10 mouse cellular contexts compared by ENCODE assay signal in the genomic region with DNA sequence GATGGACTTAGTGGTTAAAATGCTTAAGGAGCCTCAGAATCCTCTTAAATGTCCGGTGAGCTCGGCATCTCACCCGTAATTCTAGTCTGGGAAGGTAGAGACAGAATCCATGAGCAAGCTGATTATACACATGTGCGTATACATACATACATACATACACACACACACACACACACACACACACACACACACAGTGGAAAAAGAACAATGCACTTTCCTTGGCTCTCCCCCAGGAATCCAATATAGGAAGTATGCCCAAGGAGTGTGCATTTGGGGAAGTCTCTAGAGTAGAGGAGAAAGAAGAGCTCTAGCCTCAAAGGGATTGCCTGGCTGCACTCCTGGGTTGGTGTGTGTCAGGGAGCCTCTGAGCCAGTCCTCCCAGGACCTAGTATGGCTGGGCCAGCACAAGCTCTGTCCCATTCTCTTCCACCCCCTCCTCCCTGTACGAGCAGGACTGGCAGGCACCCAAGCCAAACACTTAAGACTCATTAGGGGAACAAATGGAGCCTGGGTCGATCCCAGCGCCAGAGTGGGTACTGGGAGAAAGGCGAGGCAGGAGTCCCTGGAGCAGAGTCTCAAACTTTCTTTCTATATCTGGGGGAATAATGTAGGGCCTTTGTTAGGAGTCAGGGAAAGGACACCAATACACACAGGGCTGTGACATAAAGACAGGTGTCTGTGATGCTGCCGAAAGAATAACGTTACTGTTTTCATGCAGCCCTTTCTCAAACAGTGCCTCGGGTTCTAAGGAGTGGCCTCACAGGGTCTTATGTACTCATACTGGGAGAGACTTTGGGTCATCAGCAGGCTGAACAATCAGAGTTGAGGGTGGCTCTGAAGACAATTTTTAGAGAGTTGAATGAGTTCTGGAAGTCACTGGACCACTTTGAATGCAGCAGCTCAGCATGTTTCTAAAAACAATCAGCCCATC. TPM values are rescaled to one million over a fixed set of nuclear protein-coding genes. Genes with fewer than 3 reads are reported as not detected.
DNase-seq lines count a peak whose midpoint lies in the region; ATAC-seq lines count a peak whose summit lies in the region.
"Had no signal": no experiment of that assay in that cellular context is flagged by ENCODE, and none has a peak within 500 bp of the region (broad histone marks: within the 10 kb centered on the region; RNA-seq: fewer than 3 reads in every experiment).

No protein-coding gene starts in this region.

- no peak for DNase-seq in midbrain, embryonic 11.5 days (ENCODE audit: low spot score, missing footprints)
- DNase-seq in gastrocnemius, postnatal 25 days, result peak; percentile 19
- peak; percentile 62 for DNase-seq in kidney, postnatal 14 days
- DNase-seq in spleen, postnatal 10 days (ENCODE audit: low spot score in 2 of 2), result no peak
- no peak for DNase-seq in spleen, postnatal 14 days (ENCODE audit: low spot score in 2 of 2)
- no peak for DNase-seq in spleen, postnatal 4 days (ENCODE audit: low spot score in 2 of 2)

- no peaks in the 10 kb centered on the region for H3K9me3 ChIP-seq in midbrain, embryonic 13.5 days
- H3K9me3 ChIP-seq in midbrain, embryonic 11.5 days (ENCODE audit: control insufficient read depth, low read length), result no peaks in the 10 kb centered on the region
- H3K9me3 ChIP-seq in stomach, embryonic 16.5 days (replicated peaks; ENCODE audit: control insufficient read depth, low read length), result no peaks in the 10 kb centered on the region

- H3K27me3 ChIP-seq in midbrain, embryonic 13.5 days, result no peaks in the 10 kb centered on the region
- no peaks in the 10 kb centered on the region for H3K27me3 ChIP-seq in midbrain, embryonic 11.5 days (ENCODE audit: control insufficient read depth, insufficient read depth, low read length)
- H3K27me3 ChIP-seq in stomach, embryonic 16.5 days (ENCODE audit: control insufficient read depth, insufficient read depth, low read length), result no peaks in the 10 kb centered on the region

- WGBS in midbrain, embryonic 13.5 days, result 48% methylated on average over 11 of the region's 11 CpGs
- WGBS in midbrain, embryonic 11.5 days, result 57% methylated on average over 11 of the region's 11 CpGs
- 39% methylated on average over 11 of the region's 11 CpGs for WGBS in stomach, embryonic 16.5 days

- peaks cover 10% of the 10 kb centered on the region; the same call in 1 of the 2 replicates for H3K4me1 ChIP-seq in midbrain, embryonic 13.5 days (replicated peaks)
- no peaks in the 10 kb centered on the region for H3K4me1 ChIP-seq in midbrain, embryonic 11.5 days (ENCODE audit: control insufficient read depth, insufficient read depth, low read length)
- peaks cover 7% of the 10 kb centered on the region; the same call in 1 of the 2 replicates for H3K4me1 ChIP-seq in stomach, embryonic 16.5 days (ENCODE audit: control insufficient read depth, insufficient read depth, low read length)

- no peak overlapping the region for H3K9ac ChIP-seq in midbrain, embryonic 13.5 days (replicated peaks)
- H3K9ac ChIP-seq in midbrain, embryonic 11.5 days (ENCODE audit: low read length), result no peak overlapping the region
- H3K9ac ChIP-seq in stomach, embryonic 16.5 days (ENCODE audit: low read length), result no peak overlapping the region

- H3K4me3 ChIP-seq in midbrain, embryonic 13.5 days (replicated peaks), result no peak overlapping the region
- no peak overlapping the region for H3K4me3 ChIP-seq in midbrain, embryonic 11.5 days (ENCODE audit: low read depth, low read length)
- H3K4me3 ChIP-seq in stomach, embryonic 16.5 days (replicated peaks; ENCODE audit: low read length), result no peak overlapping the region

- H3K27ac ChIP-seq in midbrain, embryonic 13.5 days, result no peak overlapping the region
- H3K27ac ChIP-seq in midbrain, embryonic 11.5 days (ENCODE audit: low read depth, low read length), result no peak overlapping the region
- peak overlapping the region; percentile 17; the same call in 1 of the 2 replicates for H3K27ac ChIP-seq in stomach, embryonic 16.5 days (ENCODE audit: low read length)

- H3K4me2 ChIP-seq in midbrain, embryonic 13.5 days (replicated peaks), result no peak overlapping the region
- no peak overlapping the region for H3K4me2 ChIP-seq in midbrain, embryonic 11.5 days
- no peak overlapping the region for H3K4me2 ChIP-seq in stomach, embryonic 16.5 days (ENCODE audit: low read depth, low read length)

- peak; percentile 92 for ATAC-seq in midbrain, embryonic 13.5 days
- ATAC-seq in midbrain, embryonic 11.5 days (ENCODE audit: low FRiP score), result no peak
- ATAC-seq in stomach, embryonic 16.5 days (ENCODE audit: insufficient read depth, low FRiP score), result peak; percentile 86

- peaks cover 4% of the 10 kb centered on the region; the same call in 1 of the 2 replicates for H3K36me3 ChIP-seq in midbrain, embryonic 13.5 days
- H3K36me3 ChIP-seq in midbrain, embryonic 11.5 days (ENCODE audit: control insufficient read depth, insufficient read depth, low read length), result no peaks in the 10 kb centered on the region
- no peaks in the 10 kb centered on the region for H3K36me3 ChIP-seq in stomach, embryonic 16.5 days (ENCODE audit: control insufficient read depth, insufficient read depth, low read length)

RNA-seq across cellular contexts. Expression of gene Tnks1bp1, which starts 41.2 kb away (rescaled TPM):
- polyA plus RNA-seq in midbrain, embryonic 13.5 days (2015; fragmentation: Nextera tagmentation; extraction: Ambion mirVana), result 27.1 and 30.9 TPM in 2 replicates
- 8.1 and 9.6 TPM in 2 replicates for polyA plus RNA-seq in midbrain, embryonic 11.5 days (2014; fragmentation: Nextera tagmentation; extraction: Ambion mirVana)
- total RNA-seq in gastrocnemius, postnatal 25 days (2021), result 10 to 100 TPM; 26.0 to 29.1 TPM
- polyA plus RNA-seq in stomach, embryonic 16.5 days (2015; fragmentation: Nextera tagmentation; extraction: Ambion mirVana), result 66.9 and 81.6 TPM in 2 replicates

RNA-seq across cellular contexts. Expression of gene Aplnr, which starts 47.0 kb away (rescaled TPM):
- 20.1 and 21.0 TPM in 2 replicates for polyA plus RNA-seq in midbrain, embryonic 13.5 days (2015; fragmentation: Nextera tagmentation; extraction: Ambion mirVana)
- polyA plus RNA-seq in midbrain, embryonic 11.5 days (2014; fragmentation: Nextera tagmentation; extraction: Ambion mirVana), result 29.8 and 29.9 TPM in 2 replicates
- 10 to 100 TPM; 13.7 to 16.9 TPM for total RNA-seq in gastrocnemius, postnatal 25 days (2021)
- 75.8 and 81.7 TPM in 2 replicates for polyA plus RNA-seq in stomach, embryonic 16.5 days (2015; fragmentation: Nextera tagmentation; extraction: Ambion mirVana)
- total RNA-seq: hematopoietic stem cell, adult 5-6 weeks had no signal

RNA-seq across cellular contexts. Expression of gene P2rx3, which starts 51.7 kb away (rescaled TPM):
- polyA plus RNA-seq in midbrain, embryonic 13.5 days (2015; fragmentation: Nextera tagmentation; extraction: Ambion mirVana), result 2.5 and 3.0 TPM in 2 replicates
- 2.8 and 3.0 TPM in 2 replicates for polyA plus RNA-seq in midbrain, embryonic 11.5 days (2014; fragmentation: Nextera tagmentation; extraction: Ambion mirVana)
- under 1 TPM; 0.40 to 0.43 TPM for total RNA-seq in gastrocnemius, postnatal 25 days (2021)
- polyA plus RNA-seq in stomach, embryonic 16.5 days (2015; fragmentation: Nextera tagmentation; extraction: Ambion mirVana), result 1.6 and 1.8 TPM in 2 replicates
- total RNA-seq: hematopoietic stem cell, adult 5-6 weeks; neutrophil, adult 5-6 weeks had no signal

RNA-seq across cellular contexts. Expression of gene Ssrp1, which starts 51.9 kb away (rescaled TPM):
- 221 and 223 TPM in 2 replicates for polyA plus RNA-seq in midbrain, embryonic 13.5 days (2015; fragmentation: Nextera tagmentation; extraction: Ambion mirVana)
- polyA plus RNA-seq in midbrain, embryonic 11.5 days (2014; fragmentation: Nextera tagmentation; extraction: Ambion mirVana), result 345 and 352 TPM in 2 replicates
- total RNA-seq in gastrocnemius, postnatal 25 days (2021), result 10 to 100 TPM; 25.5 to 28.3 TPM
- polyA plus RNA-seq in stomach, embryonic 16.5 days (2015; fragmentation: Nextera tagmentation; extraction: Ambion mirVana), result 211 and 239 TPM in 2 replicates

Comparison
In these comparisons a context has a peak if more than half of its experiments do, and no peak if none do; other contexts are left out.
1. DNase-seq: peak in gastrocnemius, postnatal 25 days (single experiment) and kidney, postnatal 14 days (single experiment); none in midbrain, embryonic 11.5 days (single experiment), spleen, postnatal 10 days (0 of 2), spleen, postnatal 14 days (0 of 2) and spleen, postnatal 4 days (0 of 2).